Mouse (Mus musculus) sigmoid colon, adult 10 weeks (tissue): ENCODE measurements around the gene Ywhab. TPM values are rescaled to one million over a fixed set of nuclear protein-coding genes. Genes with fewer than 3 reads are reported as not detected.

Experiments
- polyA plus RNA-seq: library from polyadenylated mRNA; stranded (reverse); fragments of 350-450 nt; fragmentation: Illumina TruSeq; extraction: RNeasy Lipid Tissue Mini Kit (QIAGEN cat#74804); gene quantifications from one replicate; pipeline ENCODE4 v1.2.3, GENCODE M21; 2014; ENCODE audit warnings: low read depth, low replicate concordance

Ywhab gene
- 286 TPM for polyA plus RNA-seq

DNA sequence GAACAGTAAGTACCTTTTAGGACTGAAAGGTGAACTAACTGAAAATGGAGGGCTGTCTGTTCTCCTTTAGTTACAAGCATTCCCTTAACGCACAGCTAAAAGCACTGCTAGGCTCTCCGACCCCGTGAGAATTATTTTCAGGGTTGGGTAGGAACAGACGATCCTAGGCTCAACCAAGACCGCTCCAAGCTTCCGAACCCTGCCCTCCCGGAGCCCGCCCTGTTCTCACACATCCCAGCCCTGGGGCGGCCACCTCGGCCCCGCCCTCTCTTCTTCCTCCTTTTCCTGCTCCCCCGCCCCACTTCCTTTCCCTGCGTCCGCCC is at the start of gene Ywhab:
Gene Ywhab (plus strand): TSS at position 307 of the 323 bp plus-strand sequence.

GRCm38 (mm10) chr2:164025150-164025549 is 30.4 kb downstream of the Ywhab start, which contains the start of gene Pabpc1l:
Gene Pabpc1l (plus strand): TSS chr2:164025450.

Other genes with a start within 250 kb of the Ywhab start
- 0.95 TPM for gene Ada, start 244.7 kb upstream of the Ywhab start, polyA plus RNA-seq
- gene Ccn5, start 174.1 kb upstream of the Ywhab start, polyA plus RNA-seq = not detected
- not detected for gene Kcnk15, start 141.3 kb upstream of the Ywhab start, polyA plus RNA-seq
- 0.85 TPM for gene Rims4, start 76.3 kb upstream of the Ywhab start, polyA plus RNA-seq
- gene Pabpc1l, start 30.5 kb downstream of the Ywhab start, polyA plus RNA-seq = not detected
- gene Stk4, start 75.4 kb downstream of the Ywhab start, polyA plus RNA-seq = 103 TPM
- gene Tomm34, start 76.2 kb downstream of the Ywhab start, polyA plus RNA-seq = 9.8 TPM
- gene Kcns1, start 176.2 kb downstream of the Ywhab start, polyA plus RNA-seq = not detected
- gene Wfdc5, start 187.8 kb downstream of the Ywhab start, polyA plus RNA-seq = not detected
- gene Wfdc12, start 195.6 kb downstream of the Ywhab start, polyA plus RNA-seq = not detected
- not detected for gene Wfdc15a, start 205.2 kb downstream of the Ywhab start, polyA plus RNA-seq
- gene Wfdc15b, start 226.7 kb downstream of the Ywhab start, polyA plus RNA-seq = not detected
- gene Svs2, start 243.5 kb downstream of the Ywhab start, polyA plus RNA-seq = not detected